Mouse (Mus musculus) CH12.LX (cell line): ENCODE results near the gene Meiob. TPM values are rescaled to one million over a fixed set of nuclear protein-coding genes. Genes with fewer than 3 reads are reported as not detected.

Experiments used
- DNase-seq: peaks from one replicate; pipeline ENCODE4 v3.0.0-alpha.2; 2013; ENCODE audit errors: extremely low read depth
- H3K27ac ChIP-seq: 2 replicates; pipeline ENCODE4 v1.5.1; 2012; ENCODE audit warnings: low read depth, mild to moderate bottlenecking, control low read depth, moderate library complexity; ENCODE audit not compliant: insufficient read depth
- H3K27me3 ChIP-seq: replicated peaks from 2 replicates; pipeline ENCODE3; 2012; ENCODE audit warnings: inconsistent platforms
- H3K36me3 ChIP-seq, 2 experiments: replicated peaks in 1 of 2; 2 replicates each; pipeline versions ENCODE3 to v1.6.1; 2012; ENCODE audit warnings: inconsistent platforms in 1 of 2, low read length in 1 of 2, mild to moderate bottlenecking in 1 of 2, mixed read lengths in 1 of 2, moderate library complexity in 1 of 2; ENCODE audit not compliant: control insufficient read depth in 1 of 2, insufficient read depth in 1 of 2
- H3K4me1 ChIP-seq, 2 experiments: 2 replicates each; pipeline ENCODE4 v1.6.1; 2012; ENCODE audit warnings: inconsistent platforms in 1 of 2, moderate library complexity in 1 of 2; ENCODE audit not compliant: insufficient read depth in 2 of 2, control insufficient read depth in 1 of 2
- H3K4me2 ChIP-seq: 2 replicates; pipeline ENCODE4 v1.6.1; 2012; ENCODE audit warnings: low read depth, mild to moderate bottlenecking, control low read depth; ENCODE audit not compliant: poor library complexity, insufficient read depth, severe bottlenecking
- H3K4me3 ChIP-seq, 3 experiments: fragments of 150-350 bp in 1 of 3; sonication (generic) in 1 of 3; replicated peaks in 1 of 3; 2 replicates each; pipeline versions ENCODE3 to v1.5.1; 2011 to 2012; ENCODE audit warnings: low read depth in 2 of 3, low read length in 2 of 3, mild to moderate bottlenecking in 2 of 3, moderate library complexity in 2 of 3, control low read depth in 1 of 3, improper control_type of control experiment in 1 of 3, inconsistent platforms in 1 of 3, mixed read lengths in 1 of 3; ENCODE audit not compliant: poor library complexity in 1 of 3
- H3K79me2 ChIP-seq: replicated peaks from 2 replicates; pipeline ENCODE4 v1.6.1; 2012; ENCODE audit warnings: mild to moderate bottlenecking, moderate library complexity; ENCODE audit not compliant: control insufficient read depth, poor library complexity, insufficient read depth, severe bottlenecking; ENCODE audit errors: extremely low read depth
- H3K9ac ChIP-seq: 2 replicates; pipeline ENCODE4 v1.6.1; 2012; ENCODE audit warnings: low read depth, mild to moderate bottlenecking, control low read depth, moderate library complexity; ENCODE audit not compliant: insufficient read depth
- H3K9me3 ChIP-seq: replicated peaks from 2 replicates; pipeline ENCODE3; 2012; ENCODE audit warnings: low read length, inconsistent platforms, mixed read lengths
- BHLHE40 ChIP-seq: IDR thresholded peaks from 2 replicates; pipeline ENCODE4 v1.6.1; 2011; ENCODE audit warnings: mild to moderate bottlenecking, low read depth, low read length, improper control_type of control experiment
- CHD2 ChIP-seq: IDR thresholded peaks from 2 replicates; pipeline ENCODE4 v1.6.1; 2011; ENCODE audit warnings: low read length, improper control_type of control experiment
- CTCF ChIP-seq, 2 experiments: IDR thresholded peaks in 1 of 2; conservative IDR thresholded peaks in 1 of 2; 2 replicates each; pipeline ENCODE4 v1.5.1; 2011 to 2012; ENCODE audit warnings: low read depth in 2 of 2, low read length in 2 of 2, improper control_type of control experiment in 1 of 2, inconsistent platforms in 1 of 2, mild to moderate bottlenecking in 1 of 2, moderate library complexity in 1 of 2
- E2F4 ChIP-seq: IDR thresholded peaks from 2 replicates; pipeline ENCODE4 v1.6.1; 2011; ENCODE audit warnings: low read depth, low read length, improper control_type of control experiment; ENCODE audit not compliant: insufficient replicate concordance
- ELF1 ChIP-seq: IDR thresholded peaks from 2 replicates; pipeline ENCODE4 v1.6.1; 2014; ENCODE audit warnings: low read depth, mild to moderate bottlenecking, inconsistent platforms, low read length, improper control_type of control experiment
- EP300 ChIP-seq: IDR thresholded peaks from 2 replicates; pipeline ENCODE4 v1.6.1; 2011; ENCODE audit warnings: low read length, improper control_type of control experiment
- ETS1 ChIP-seq: conservative IDR thresholded peaks from 2 replicates; pipeline ENCODE4 v1.6.1; 2012; ENCODE audit warnings: low read depth, mild to moderate bottlenecking, inconsistent platforms, low read length, improper control_type of control experiment, moderate library complexity
- GABPA ChIP-seq: IDR thresholded peaks from 2 replicates; pipeline ENCODE4 v1.6.1; 2012; ENCODE audit warnings: low read depth, low read length, improper control_type of control experiment, inconsistent platforms; ENCODE audit not compliant: insufficient replicate concordance
- IRF4 ChIP-seq: IDR thresholded peaks from 2 replicates; pipeline ENCODE4 v1.6.1; 2014; ENCODE audit warnings: low read depth, mild to moderate bottlenecking, inconsistent platforms, low read length, improper control_type of control experiment
- JUN ChIP-seq: IDR thresholded peaks from 2 replicates; pipeline ENCODE4 v1.6.1; 2011; ENCODE audit warnings: low read depth, mild to moderate bottlenecking, low read length, improper control_type of control experiment, moderate library complexity; ENCODE audit not compliant: insufficient read depth
- JUND ChIP-seq: conservative IDR thresholded peaks from 2 replicates; pipeline ENCODE4 v1.6.1; 2011; ENCODE audit warnings: low read depth, low read length, improper control_type of control experiment
- KAT2A ChIP-seq: IDR thresholded peaks from 2 replicates; pipeline ENCODE4 v1.6.1; 2012; ENCODE audit warnings: low read length, improper control_type of control experiment, inconsistent platforms; ENCODE audit not compliant: insufficient replicate concordance
- MAX ChIP-seq: IDR thresholded peaks from 2 replicates; pipeline ENCODE4 v1.6.1; 2011; ENCODE audit warnings: low read length, improper control_type of control experiment
- MAZ ChIP-seq: IDR thresholded peaks from 2 replicates; pipeline ENCODE4 v1.6.1; 2012; ENCODE audit warnings: low read depth, mild to moderate bottlenecking, inconsistent platforms, low read length, improper control_type of control experiment, moderate library complexity
- MEF2A ChIP-seq: IDR thresholded peaks from 2 replicates; pipeline ENCODE4 v1.6.1; 2014; ENCODE audit warnings: low read depth, mild to moderate bottlenecking, inconsistent platforms, low read length, improper control_type of control experiment, borderline replicate concordance
- MYC ChIP-seq: IDR thresholded peaks from 2 replicates; pipeline ENCODE4 v1.6.1; 2011; ENCODE audit warnings: low read depth, mild to moderate bottlenecking, improper control_type of control experiment, low read length
- NRF1 ChIP-seq: IDR thresholded peaks from 2 replicates; pipeline ENCODE4 v1.6.1; 2014; ENCODE audit warnings: low read depth, mild to moderate bottlenecking, inconsistent platforms, low read length, improper control_type of control experiment, moderate library complexity
- PAX5 ChIP-seq: IDR thresholded peaks from 2 replicates; pipeline ENCODE4 v1.6.1; 2012; ENCODE audit warnings: low read length, inconsistent platforms, mixed read lengths
- RAD21 ChIP-seq: IDR thresholded peaks from 2 replicates; pipeline ENCODE4 v1.6.1; 2011; ENCODE audit warnings: low read depth, mild to moderate bottlenecking, low read length, improper control_type of control experiment, moderate library complexity
- RCOR1 ChIP-seq: conservative IDR thresholded peaks from 2 replicates; pipeline ENCODE4 v1.6.1; 2012; ENCODE audit warnings: low read depth, mild to moderate bottlenecking, inconsistent platforms, low read length, improper control_type of control experiment
- SIN3A ChIP-seq: IDR thresholded peaks from 2 replicates; pipeline ENCODE4 v1.6.1; 2012; ENCODE audit warnings: low read length, improper control_type of control experiment, inconsistent platforms
- SMC3 ChIP-seq: IDR thresholded peaks from 2 replicates; pipeline ENCODE4 v1.6.1; 2011; ENCODE audit warnings: low read depth, low read length, improper control_type of control experiment
- TCF12 ChIP-seq: IDR thresholded peaks from 2 replicates; pipeline ENCODE4 v1.6.1; 2014; ENCODE audit warnings: low read depth, mild to moderate bottlenecking, inconsistent platforms, low read length, improper control_type of control experiment
- UBTF ChIP-seq: IDR thresholded peaks from 2 replicates; pipeline ENCODE4 v1.6.1; 2012; ENCODE audit warnings: low read depth, mild to moderate bottlenecking, inconsistent platforms, low read length, improper control_type of control experiment, moderate library complexity
- ZC3H11A ChIP-seq: IDR thresholded peaks from 2 replicates; pipeline ENCODE4 v1.6.1; 2012; ENCODE audit warnings: low read depth, mild to moderate bottlenecking, inconsistent platforms, low read length, improper control_type of control experiment
- ZMIZ1 ChIP-seq: IDR thresholded peaks from 2 replicates; pipeline ENCODE4 v1.6.1; 2012; ENCODE audit warnings: low read depth, mild to moderate bottlenecking, inconsistent platforms, low read length, improper control_type of control experiment
- ZNF384 ChIP-seq: IDR thresholded peaks from 2 replicates; pipeline ENCODE4 v1.6.1; 2012; ENCODE audit warnings: low read depth, low read length, improper control_type of control experiment, inconsistent platforms
- dilution Hi-C: fragments of 300-500 bp; cut with MboI; formaldehyde crosslinking; loops from 2 replicates; pipeline ENCODE4 v1.14.3; 2020; ENCODE audit warnings: low sequenced_read_pairs; ENCODE audit not compliant: extremely low pct_unique_long_range_greater_than_20kb, extremely low pct_ligation_motif_present
- in situ Hi-C: fragments of 300-500 bp; cut with MboI; formaldehyde crosslinking; loops from 3 replicates; pipeline ENCODE4 v1.14.3; 2019; ENCODE audit warnings: low sequenced_read_pairs, low pct_ligation_motif_present, low pct_unique_long_range_greater_than_20kb, mixed read lengths
- polyA plus RNA-seq: library from polyadenylated mRNA; unstranded; fragments of >175 nt; gene quantifications from 2 replicates; pipeline ENCODE4 v1.2.1, GENCODE M21; 2012; ENCODE audit warnings: low read depth; ENCODE audit not compliant: insufficient read length
- total RNA-seq, 2 experiments: library from RNA; depleted of rRNA; stranded (reverse); fragments of 300-350 nt in 1 of 2; fragments of >200 nt in 1 of 2; gene quantifications; 2 replicates each; pipeline ENCODE4 v1.2.3; 2012 to 2014

The Meiob gene
- total and polyA plus RNA-seq, 3 experiments, result 0.23 to 0.40 (median 0.30) TPM

- 0 out of 4 replicates have a peak, but pooled peaks cover 0 to 3% of the 10 kb centered on the region in 2 experiments for H3K4me1 ChIP-seq
- no peaks in the 10 kb centered on the region for H3K9me3 ChIP-seq
- H3K27me3 ChIP-seq, result peaks cover 35% of the 10 kb centered on the region
- DNase-seq, result no peak
- H3K4me2 ChIP-seq, result no peak overlapping the region
- H3K27ac ChIP-seq, result no peak overlapping the region
- no peak overlapping the region for H3K9ac ChIP-seq
- TF ChIP-seq ZC3H11A, result no peak
- no peak for TF ChIP-seq TCF12
- TF ChIP-seq SIN3A, result no peak
- no peak for TF ChIP-seq ELF1
- TF ChIP-seq NRF1, result no peak
- no peak for TF ChIP-seq UBTF
- TF ChIP-seq CHD2, result no peak
- no peak for TF ChIP-seq ETS1
- TF ChIP-seq PAX5, result no peak
- TF ChIP-seq ZMIZ1, result no peak
- no peak for TF ChIP-seq CTCF (conservative IDR thresholded peaks at IDR 0.05 in 1 of 2, IDR thresholded peaks at IDR 0.05 in 1 of 2; ENCODE audit: low read depth in 2 of 2, low read length in 2 of 2)
- no peak for TF ChIP-seq KAT2A
- TF ChIP-seq ZNF384, result no peak
- H3K79me2 ChIP-seq, result no peaks in the 10 kb centered on the region
- in situ Hi-C loops, result no loop called here
- H3K4me3 ChIP-seq, result no peak overlapping the region
- H3K36me3 ChIP-seq, result no peaks in the 10 kb centered on the region
- dilution Hi-C loops, result no loop called here
These were observed 11.2 kb downstream of the Meiob start for GRCm38 (mm10) chr17:24815256-24815655.

GRCm38 (mm10) chr17:24817503-24817902 lies 13.4 kb downstream of the Meiob start:
- Histone ChIP-seq H3K4me1 (0 out of 4 replicates have a peak, but pooled peaks cover 0 to 3% of the 10 kb centered on the region in 2 experiments), H3K27me3 (peaks cover 27% of the 10 kb centered on the region), H3K36me3 (no peaks in the 10 kb centered on the region), H3K79me2 (no peaks in the 10 kb centered on the region), H3K9me3 (no peaks in the 10 kb centered on the region), H3K4me3 (no peak overlapping the region), H3K9ac (no peak overlapping the region), H3K27ac (no peak overlapping the region), H3K4me2 (peak overlapping the region; percentile 93)
- dilution Hi-C loops (no loop called here), in situ Hi-C loops (no loop called here)
- peak; percentile 20 for DNase-seq
- TF ChIP-seq MYC, result peak; percentile 19; the same call in 1 of the 2 replicates
- no peak for TF ChIP-seq JUN
- peak; percentile 68 for TF ChIP-seq SMC3
- no peak for TF ChIP-seq ZNF384
- no peak for TF ChIP-seq ELF1
- TF ChIP-seq EP300, result no peak
- TF ChIP-seq CTCF (conservative IDR thresholded peaks at IDR 0.05 in 1 of 2, IDR thresholded peaks at IDR 0.05 in 1 of 2; ENCODE audit: low read depth in 2 of 2, low read length in 2 of 2), result peak; percentile 20 to 73; a peak in 3 of 4 replicates
- no peak for TF ChIP-seq ZMIZ1
- TF ChIP-seq MEF2A, result no peak
- 0 out of 2 replicates have a peak, but pooled peaks have one; percentile 17 for TF ChIP-seq IRF4
- no peak for TF ChIP-seq RCOR1
- TF ChIP-seq KAT2A, result no peak
- peak; percentile 69 for TF ChIP-seq RAD21
- no peak for TF ChIP-seq BHLHE40
- TF ChIP-seq GABPA, result no peak
- 0 out of 2 replicates have a peak, but pooled peaks have one; percentile 54 for TF ChIP-seq E2F4
- no peak for TF ChIP-seq UBTF
- no peak; the same call in 1 of the 2 replicates for TF ChIP-seq JUND
- no peak for TF ChIP-seq MAX
- no peak for TF ChIP-seq MAZ
